Mouse (Mus musculus) forelimb bud, embryonic 11.5 days (tissue): ENCODE measurements around the gene Cct8.
"Not testable (repeated sequence)": the region's sequence is repeated elsewhere in the genome, so short reads cannot be mapped to it uniquely, and the experiment has no call there.

Experiments
- DNase-seq: peaks from one replicate; pipeline ENCODE4 v3.0.0-alpha.2; 2012; ENCODE audit warnings: low read depth, low spot score

Gene Cct8

GRCm38 (mm10) chr16:87495716-87496447 lies at the start of gene Cct8:
Cct8 (minus strand) TSS chr16:87495873.
- DNase-seq: peak; percentile 97

GRCm38 (mm10) chr16:87528755-87529154 lies 33.1 kb upstream of the Cct8 start:
- no peak for DNase-seq

DNA sequence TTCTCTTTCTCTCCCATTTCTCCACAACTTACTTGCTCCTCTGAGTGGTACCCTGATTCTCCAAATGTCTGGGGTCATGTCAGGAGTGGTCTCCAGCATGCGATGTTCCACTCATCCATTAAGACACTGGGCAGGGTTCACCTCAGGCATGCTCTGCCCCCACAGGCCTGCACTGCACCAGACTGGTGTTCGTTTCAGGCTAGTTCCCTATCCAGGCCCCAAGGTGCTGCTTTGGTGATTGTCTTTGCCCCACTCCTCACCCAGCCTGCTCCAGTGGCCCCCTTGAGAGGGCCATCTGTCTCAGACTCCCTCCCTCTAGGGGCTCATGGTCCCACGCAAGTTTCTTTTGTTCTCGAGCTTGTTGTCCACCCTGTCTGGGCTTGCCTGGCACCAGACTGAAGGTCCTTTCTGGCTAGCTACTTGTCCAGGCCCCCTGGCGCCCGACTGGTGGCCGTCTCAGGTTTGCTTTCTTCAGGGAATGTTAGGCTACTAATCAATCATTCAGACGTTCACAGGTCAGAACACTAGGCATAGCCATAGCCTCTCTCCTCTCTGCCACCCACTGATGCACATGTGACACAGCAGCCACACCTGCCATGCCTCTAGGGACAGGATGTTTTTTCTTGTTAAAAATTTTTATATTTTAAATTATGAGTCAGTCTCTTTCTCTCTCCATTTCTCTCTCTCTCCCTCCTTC lies 32.0 kb upstream of the Cct8 start:
- no peak for DNase-seq

DNA sequence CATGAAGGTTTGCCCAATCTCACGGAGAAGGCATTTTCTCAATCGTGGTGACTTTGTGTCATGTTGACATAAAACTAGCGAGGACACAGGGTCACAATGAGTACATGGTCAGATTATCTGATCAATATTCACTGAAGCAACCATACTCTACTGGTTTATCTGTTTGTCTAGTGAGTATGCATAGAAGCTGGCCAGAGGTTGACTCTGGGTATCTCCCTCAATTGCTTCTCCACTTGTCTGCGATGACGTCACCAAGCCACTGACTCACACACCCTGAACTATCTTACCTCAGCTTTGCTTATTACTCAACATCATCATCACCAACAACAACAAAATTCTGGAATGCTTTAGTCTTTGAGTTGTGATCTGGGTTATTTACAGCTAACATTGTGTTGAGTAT lies 28.6 kb upstream of the Cct8 start:
- DNase-seq: no peak

DNA sequence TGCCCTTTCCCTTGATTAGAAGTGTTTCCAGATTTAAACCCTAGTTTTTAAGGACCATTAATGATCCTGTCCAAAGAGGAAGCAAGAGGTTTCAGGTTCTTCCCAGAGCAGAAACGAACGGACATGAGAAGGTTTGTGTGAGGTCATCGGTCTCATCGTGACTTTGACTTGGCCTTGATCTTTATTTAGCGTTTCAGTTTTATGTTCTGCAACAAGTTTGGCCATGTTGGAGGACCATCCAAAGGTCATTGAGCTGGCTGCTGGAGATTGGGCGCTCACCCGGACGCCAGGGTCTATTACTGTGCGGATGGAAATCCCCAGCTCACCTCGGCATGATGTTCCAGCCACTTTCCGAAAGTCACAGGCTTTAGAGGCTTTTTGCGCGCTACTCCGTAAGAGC lies 16.7 kb upstream of the Cct8 start:
- DNase-seq: no peak

- DNase-seq: no peak
Measured at GRCm38 (mm10) chr16:87511706-87512105, 16.0 kb upstream of the Cct8 start.

DNA sequence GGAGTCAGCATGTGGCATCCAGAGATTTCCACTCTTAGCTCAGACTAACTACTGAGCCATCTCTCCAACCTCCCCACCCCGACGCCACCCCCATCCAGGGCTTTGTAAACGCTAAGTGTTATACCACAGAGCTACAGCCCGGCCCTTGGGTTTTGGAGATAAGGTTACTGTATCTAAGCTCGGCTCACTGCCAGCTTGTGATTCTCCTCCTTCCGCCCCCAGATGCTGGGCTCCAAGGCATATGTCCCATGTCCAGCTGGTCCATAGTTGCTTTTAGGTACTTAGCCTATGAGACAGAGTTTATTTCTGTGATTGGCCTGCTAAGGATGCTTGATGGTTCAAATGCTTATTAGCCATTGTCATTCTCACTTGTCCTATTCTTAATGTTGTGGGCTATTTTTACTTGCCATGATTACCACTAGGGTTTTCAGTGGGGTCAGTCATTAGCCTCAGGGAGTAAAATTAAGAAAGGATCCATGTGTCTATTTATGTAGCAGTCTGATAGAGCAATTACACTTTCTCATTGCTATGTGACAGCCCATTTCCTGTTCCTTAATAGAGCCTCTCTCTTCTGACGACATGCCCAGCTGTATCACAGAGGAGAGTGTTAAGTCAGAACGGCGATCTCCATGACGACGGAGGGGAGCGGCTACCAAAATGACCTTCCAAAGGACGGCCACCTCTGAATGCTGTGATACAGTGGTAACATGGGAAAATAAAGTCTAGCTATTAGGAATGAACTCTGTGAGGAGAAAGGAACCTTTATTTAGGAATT lies 5.8 kb upstream of the Cct8 start:
- DNase-seq: no peak

DNA sequence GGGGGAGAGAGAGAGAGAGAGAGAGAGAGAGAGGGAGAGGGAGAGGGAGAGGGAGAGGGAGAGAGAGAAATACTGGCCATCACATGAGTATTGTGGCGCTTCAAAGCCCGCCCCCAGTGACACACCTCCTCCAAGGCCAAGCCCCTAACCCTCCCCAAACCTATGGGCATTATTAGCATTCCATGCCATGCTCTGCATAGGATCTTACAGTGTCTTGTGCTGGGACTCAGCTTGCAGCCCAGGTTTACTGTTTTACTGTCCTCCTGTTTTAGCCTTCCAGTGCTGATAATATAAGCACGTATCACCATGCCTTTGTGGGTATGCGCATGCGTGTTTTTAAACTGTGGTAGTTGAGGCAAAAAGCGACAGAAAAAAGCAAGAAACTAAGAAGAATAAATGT lies 3.9 kb upstream of the Cct8 start:
- no peak for DNase-seq

DNA sequence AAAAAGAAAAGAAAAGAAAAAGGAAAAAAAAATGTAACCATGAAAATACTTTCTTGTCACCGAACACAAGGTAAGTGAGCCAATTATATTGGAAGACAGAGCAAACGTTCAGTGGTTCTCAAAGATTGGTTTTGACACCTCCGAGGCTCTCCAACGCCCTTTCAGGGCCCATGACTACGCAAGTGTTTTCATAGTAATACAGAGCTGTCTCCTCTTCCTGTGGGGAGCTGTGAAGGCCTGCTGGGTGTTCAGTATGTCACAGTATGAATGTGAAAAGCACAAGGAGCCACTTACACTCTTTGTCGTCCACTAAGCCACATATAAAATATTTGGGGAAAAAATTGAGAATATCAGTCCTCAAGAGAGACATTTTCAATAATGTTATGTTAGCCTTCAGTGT lies 1.5 kb upstream of the Cct8 start:
- no peak for DNase-seq

GRCm38 (mm10) chr16:87496728-87497127 lies 1.1 kb upstream of the Cct8 start:
- DNase-seq: no peak

DNA sequence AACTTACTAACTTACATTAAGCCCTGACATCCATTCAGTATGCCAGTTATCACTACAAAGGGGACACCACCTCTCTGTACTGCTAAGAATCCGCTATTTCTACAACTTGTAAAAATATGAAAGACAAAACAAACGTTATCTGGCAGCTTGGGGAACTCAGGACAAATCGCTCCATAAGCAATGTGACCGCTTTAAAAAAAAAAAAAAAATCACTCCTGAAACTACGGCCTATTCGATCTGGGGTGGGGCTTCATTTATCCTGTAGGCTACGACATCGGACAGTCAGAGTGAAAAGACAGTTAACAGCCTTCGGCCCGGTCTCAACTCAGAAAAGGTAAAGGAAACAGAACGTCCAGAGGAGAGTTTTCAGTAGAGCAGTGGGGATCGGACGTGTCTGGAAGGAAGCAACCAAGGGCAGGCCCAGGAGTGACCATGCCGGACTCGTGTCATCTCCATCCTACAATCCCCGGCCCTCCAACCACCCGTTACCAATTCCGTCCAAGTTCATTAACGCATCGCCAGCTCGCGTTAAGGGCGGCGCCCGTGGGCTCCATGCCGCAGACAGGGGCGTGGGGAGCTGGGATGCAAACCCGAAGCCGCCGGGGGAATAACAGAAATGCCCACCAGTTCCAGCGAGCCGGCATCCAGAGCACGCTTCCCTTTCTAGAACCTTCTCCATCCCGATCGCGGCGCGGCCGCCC lies 568 bp downstream of the Cct8 start:
- peak; percentile 7 for DNase-seq

DNA sequence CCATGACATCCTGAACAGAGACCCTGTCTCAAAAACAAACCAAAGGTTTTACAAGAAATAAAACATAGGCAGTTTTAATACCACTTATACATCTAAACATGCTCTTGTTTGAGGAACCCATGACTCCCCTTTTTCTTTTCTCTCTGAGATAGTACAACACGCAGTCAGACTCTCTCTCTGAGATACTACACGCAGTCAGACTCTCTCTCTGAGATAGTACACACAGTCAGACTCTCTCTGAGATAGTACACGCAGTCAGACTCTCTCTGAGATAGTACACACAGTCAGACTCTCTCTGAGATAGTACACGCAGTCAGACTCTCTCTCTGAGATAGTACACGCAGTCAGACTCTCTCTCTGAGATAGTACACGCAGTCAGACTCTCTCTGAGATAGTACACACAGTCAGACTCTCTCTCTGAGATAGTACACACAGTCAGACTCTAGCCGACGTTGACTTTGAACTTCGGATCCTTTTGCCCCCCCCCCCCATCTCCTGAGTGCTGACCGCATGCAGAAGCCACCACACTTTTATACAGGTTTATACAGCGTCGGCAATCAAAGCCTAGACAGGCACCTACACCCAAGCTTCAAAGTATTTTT lies 3.4 kb downstream of the Cct8 start:
- DNase-seq: not testable (repeated sequence)

DNA sequence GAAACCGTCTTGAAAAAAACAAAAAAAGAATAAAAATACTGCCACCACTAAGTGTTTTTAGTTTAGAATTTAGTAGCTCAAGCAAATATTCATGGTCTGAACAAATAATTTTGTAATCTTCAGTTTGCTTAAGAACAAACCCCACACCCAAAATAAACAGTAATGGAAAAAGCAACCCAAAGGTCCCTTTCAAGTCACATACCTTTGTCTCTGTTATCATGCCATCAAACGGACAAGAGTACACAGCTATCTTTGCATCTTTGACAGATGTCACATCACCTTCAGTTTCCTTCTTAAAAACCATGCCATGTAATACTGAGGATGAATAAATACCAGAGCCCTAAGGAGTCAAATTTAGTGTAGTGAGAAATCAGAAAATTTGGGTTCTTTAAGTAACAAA lies 7.1 kb downstream of the Cct8 start:
- DNase-seq: no peak

DNA sequence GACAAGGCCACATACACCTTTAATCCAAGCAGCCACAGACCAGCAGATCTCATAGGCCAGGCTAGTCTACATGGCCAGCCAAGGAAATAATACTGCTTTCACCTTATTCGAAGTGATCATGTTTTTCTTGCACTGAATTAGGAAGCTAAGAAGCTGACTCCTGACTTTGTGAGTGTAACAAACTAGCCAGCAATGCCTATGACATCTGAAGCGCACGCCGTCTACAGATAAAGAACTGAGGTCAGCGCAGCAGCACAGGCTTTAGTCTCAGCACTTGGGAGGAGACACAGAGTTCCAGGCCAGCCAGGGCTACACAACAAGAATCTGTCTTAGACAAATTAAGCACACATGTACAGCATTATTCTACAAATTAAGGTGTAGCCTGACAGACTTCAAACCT lies 8.9 kb downstream of the Cct8 start:
- DNase-seq: no peak

DNA sequence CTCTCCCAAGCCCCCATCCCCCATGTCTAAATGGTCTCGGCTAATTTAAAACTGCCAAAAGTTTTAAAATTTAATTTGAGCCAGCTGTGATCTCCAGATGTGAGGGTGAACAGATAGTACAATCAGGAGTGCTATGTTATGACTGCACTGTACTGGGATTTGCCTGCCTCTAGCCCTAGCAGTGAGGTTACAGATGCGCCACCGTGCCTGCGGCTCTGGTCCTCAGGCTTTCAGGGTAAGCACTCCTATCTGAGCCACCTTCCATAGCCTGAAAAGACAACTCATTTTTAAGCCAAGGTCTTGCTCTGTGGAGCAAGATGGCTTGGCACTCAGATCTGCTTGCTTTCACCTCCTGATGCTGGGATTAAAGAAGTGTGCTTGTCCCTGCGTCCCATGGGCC lies 11.3 kb downstream of the Cct8 start:
- DNase-seq: no peak

DNA sequence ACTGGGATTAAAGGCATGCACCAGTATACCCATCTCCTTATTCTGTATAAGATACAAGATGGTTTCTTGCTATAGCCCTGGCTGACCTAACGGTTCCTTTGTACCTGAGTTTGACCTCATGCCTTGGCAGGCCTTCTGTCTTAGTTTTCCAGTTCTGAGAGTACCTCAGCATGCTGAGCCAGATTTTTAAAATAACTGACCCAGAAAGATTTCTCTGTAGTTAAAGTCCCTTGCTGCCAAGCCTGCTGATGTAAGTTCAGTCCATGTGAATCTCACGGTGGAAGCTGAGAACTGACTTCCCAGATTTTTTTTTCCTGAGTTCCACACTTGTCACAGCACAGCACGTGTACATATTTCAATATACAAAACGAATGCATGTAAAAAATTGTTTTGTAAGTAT lies 25.1 kb downstream of the Cct8 start:
- no peak for DNase-seq

DNA sequence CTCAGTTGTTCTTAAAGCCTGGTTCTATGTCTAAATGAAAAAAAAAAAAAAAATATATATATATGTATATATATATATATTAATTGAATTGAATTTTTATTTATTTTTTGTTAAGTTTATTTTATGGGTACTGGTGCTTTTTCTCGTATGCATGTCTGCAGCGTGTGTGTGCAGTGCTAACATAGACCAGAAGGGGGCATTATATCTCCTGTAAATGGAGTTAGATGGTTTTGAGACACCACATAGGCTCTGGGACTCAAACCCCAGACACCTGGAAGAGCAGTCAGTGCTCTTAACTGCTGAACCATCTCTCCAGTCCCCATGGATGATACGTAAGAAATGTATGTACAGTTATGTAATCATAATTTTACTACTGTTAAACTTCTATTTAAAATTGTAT lies 36.9 kb downstream of the Cct8 start:
- DNase-seq: no peak

GRCm38 (mm10) chr16:87455180-87455611 lies 40.5 kb downstream of the Cct8 start:
- peak; percentile 18 for DNase-seq

DNA sequence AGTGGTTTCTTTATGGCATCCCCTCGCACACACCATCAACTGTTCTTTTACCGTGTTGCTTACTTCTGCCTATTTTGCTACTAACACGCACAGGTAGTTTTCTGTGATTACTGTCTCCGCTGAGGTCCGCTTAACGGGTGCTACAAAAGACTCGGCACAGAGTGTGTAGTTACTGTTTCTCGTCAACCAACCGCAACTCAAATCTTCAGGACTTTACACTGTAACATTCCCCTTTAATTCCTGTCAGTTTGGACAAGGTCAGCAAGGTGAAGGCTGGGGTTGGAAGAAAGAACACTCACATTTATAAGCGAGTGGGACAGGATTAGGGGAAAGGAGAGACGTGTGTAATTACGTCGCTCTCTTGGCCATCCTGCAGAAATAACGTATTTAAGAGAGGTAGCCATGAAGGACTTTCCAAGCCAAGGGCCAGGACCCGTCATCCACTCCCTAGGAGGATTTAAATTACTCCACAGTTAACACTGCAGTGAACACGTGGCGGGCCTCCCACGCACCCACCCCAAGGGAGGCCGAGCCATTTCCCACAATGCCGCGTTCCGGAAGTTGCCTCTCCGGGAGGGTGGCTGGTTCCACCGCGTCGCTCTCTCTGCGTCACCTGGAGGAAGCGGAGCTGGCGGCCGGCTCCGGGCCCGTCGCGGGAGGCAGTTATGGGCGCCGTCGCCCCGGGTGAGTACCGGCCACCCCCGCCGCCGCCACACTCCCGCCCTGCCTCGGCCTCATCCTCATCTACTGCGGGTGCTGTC lies 41.1 kb downstream of the Cct8 start, which contains the start of gene Usp16:
Gene Usp16, plus strand, starts transcription at position 285 of the 761 bp plus-strand sequence.
- peak; percentile 86 for DNase-seq

- DNase-seq: no peak
Measured at GRCm38 (mm10) chr16:87453226-87453625, 42.4 kb downstream of the Cct8 start.

- no peak for DNase-seq
Measured at GRCm38 (mm10) chr16:87445528-87445927, 50.1 kb downstream of the Cct8 start.
